Mouse (Mus musculus) embryonic facial prominence, embryonic 11.5 days (tissue): Measurements from ENCODE around the gene 1700088E04Rik. TPM values are rescaled to one million over a fixed set of nuclear protein-coding genes. Genes with fewer than 3 reads are reported as not detected.
A peak's percentile ranks its signal among the peaks of the same experiment; 100 is the strongest.

Source experiments
- ATAC-seq: fragments of 200-750 bp; cut with Nextera tagmentation; replicated peaks from 2 replicates; pipeline ENCODE4 v1.8.0; 2017; ENCODE audit warnings: low read depth; ENCODE audit not compliant: insufficient number of reproducible peaks, low FRiP score, low TSS enrichment
- DNase-seq: peaks from one replicate; pipeline ENCODE4 v3.0.0-alpha.2; 2015; ENCODE audit warnings: low spot score
- H3K27ac ChIP-seq: fragments of 300-500 bp; sonication (generic); replicated peaks from 2 replicates; pipeline ENCODE4 v1.5.1; 2014; ENCODE audit warnings: mild to moderate bottlenecking, low read depth, low read length, control low read depth
- H3K27me3 ChIP-seq: fragments of 300-500 bp; sonication (generic); 2 replicates; pipeline ENCODE4 v1.6.1; 2014; ENCODE audit warnings: mild to moderate bottlenecking, low read length, moderate library complexity, mixed read lengths; ENCODE audit not compliant: control insufficient read depth, insufficient read depth
- H3K36me3 ChIP-seq: fragments of 300-500 bp; sonication (generic); replicated peaks from 2 replicates; pipeline ENCODE4 v1.6.1; 2014; ENCODE audit warnings: low read depth, mild to moderate bottlenecking, low read length, moderate library complexity, mixed read lengths; ENCODE audit not compliant: control insufficient read depth, insufficient read depth
- H3K4me1 ChIP-seq: fragments of 300-500 bp; sonication (generic); 2 replicates; pipeline ENCODE4 v1.6.1; 2014; ENCODE audit warnings: low read length, mixed read lengths; ENCODE audit not compliant: control insufficient read depth, insufficient read depth
- H3K4me2 ChIP-seq: fragments of 300-500 bp; sonication (generic); 2 replicates; pipeline ENCODE4 v1.6.1; 2014; ENCODE audit warnings: low read depth, mild to moderate bottlenecking, control low read depth, low read length, moderate library complexity
- H3K4me3 ChIP-seq: fragments of 300-500 bp; sonication (generic); 2 replicates; pipeline ENCODE4 v1.5.1; 2014; ENCODE audit warnings: low read depth, low read length, control low read depth
- H3K9ac ChIP-seq: fragments of 300-500 bp; sonication (generic); replicated peaks from 2 replicates; pipeline ENCODE4 v1.6.1; 2014; ENCODE audit warnings: mild to moderate bottlenecking, control low read depth, low read length
- H3K9me3 ChIP-seq: fragments of 300-500 bp; sonication (generic); replicated peaks from 2 replicates; pipeline ENCODE4 v1.6.1; 2016; ENCODE audit warnings: mild to moderate bottlenecking, low read length, inconsistent platforms, mixed read lengths; ENCODE audit not compliant: control insufficient read depth
- WGBS: fragments of 180-500 bp; shearing (Covaris S2); extraction: QIAGEN DNeasy Blood & Tissue Kit; methylation state at CpG from one replicate; pipeline ENCODE4 v1.1.7; 2014; 5-methylcytosine and 5-hydroxymethylcytosine counted together
- polyA plus RNA-seq: library from polyadenylated mRNA; unstranded; fragments of >200 nt; fragmentation: Nextera tagmentation; extraction: Ambion mirVana; gene quantifications from 2 replicates; pipeline ENCODE4 v1.2.1, GENCODE M21; 2014

Gene 1700088E04Rik
- 6.8 and 7.9 TPM in 2 replicates for polyA plus RNA-seq

DNA sequence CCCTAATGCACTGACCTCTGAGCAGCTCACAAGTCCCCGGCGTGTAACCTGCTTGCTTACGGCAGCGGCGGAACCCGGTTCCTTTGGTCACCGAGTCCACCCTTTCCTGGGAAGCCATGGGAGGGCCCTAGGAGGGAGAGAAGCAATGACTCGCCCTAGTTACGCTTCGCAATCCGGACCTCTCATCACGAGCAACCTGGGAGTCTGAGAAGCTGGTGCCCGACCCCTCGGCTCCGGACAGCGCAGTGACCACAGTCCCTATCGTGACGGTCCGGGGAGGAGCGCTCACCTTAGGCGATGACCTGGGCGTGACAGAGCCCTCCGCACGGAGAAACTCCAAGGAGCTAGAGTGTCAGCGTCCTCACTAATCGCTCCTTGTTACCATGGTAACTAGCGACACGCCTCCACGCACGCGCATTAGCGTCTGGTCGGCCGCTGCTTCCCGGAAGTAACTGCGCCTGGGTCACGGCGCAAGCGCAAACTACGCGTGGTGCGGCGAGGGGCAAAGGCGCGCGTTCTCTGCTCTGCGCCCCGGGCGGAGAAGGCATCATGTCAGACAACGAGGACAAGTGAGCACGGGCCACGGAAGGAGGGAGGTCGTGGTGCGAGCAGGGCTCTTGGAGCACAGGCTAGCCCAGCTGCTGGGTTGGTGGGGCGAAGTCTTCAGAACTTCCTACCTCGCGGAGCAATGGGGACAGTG, at the start of gene 1700088E04Rik, which contains the start of gene Polr2f:
1700088E04Rik (minus strand) TSS at position 388 of the 700 bp plus-strand sequence.
Polr2f (plus strand) TSS at position 144 of the 700 bp plus-strand sequence.
- under 1% methylated on average over 57 of the region's 57 CpGs for WGBS
- DNase-seq: peak; percentile 98
- ATAC-seq: peak; percentile 84
- no peaks in the 10 kb centered on the region; the same call in 1 of the 2 replicates for H3K4me1 ChIP-seq
- H3K4me2 ChIP-seq: peak within 1 kb of the TSS; percentile 79
- H3K36me3 ChIP-seq: no peaks in the 10 kb centered on the region; the same call in 1 of the 2 replicates
- H3K9me3 ChIP-seq: no peaks in the 10 kb centered on the region
- peak within 1 kb of the TSS; percentile 87 for H3K4me3 ChIP-seq
- H3K9ac ChIP-seq: peak within 1 kb of the TSS; percentile 79
- H3K27ac ChIP-seq: no peak within 1 kb of the TSS
- H3K27me3 ChIP-seq: no peaks in the 10 kb centered on the region

DNA sequence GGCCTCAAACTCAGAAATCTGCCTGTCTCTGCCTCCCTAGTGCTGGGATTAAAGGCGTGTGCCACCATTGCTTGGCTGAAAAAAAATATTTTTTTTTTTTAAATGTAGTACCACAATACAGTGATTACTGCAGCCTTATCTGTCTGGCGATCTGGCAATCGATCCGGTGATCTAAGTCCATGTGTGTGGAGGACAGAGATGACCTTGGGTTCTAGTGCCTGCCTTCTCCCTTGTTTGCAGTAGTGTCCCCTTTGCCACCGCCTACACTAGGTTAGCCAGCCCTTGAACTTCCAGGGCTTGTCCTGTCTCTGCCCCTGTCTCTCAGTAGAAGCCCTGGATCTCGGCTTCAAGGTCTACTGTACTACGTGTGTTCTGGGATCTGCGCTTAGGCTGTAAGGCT, 46.8 kb upstream of the 1700088E04Rik start:
- WGBS: 92% methylated on average over 8 of the region's 8 CpGs
- Histone ChIP-seq H3K27me3 (no peaks in the 10 kb centered on the region), H3K36me3 (no peaks in the 10 kb centered on the region), H3K4me2 (no peak overlapping the region), H3K4me3 (no peak overlapping the region), H3K4me1 (no peaks in the 10 kb centered on the region), H3K27ac (no peak overlapping the region), H3K9ac (no peak overlapping the region), H3K9me3 (no peaks in the 10 kb centered on the region)
- no peak for DNase-seq
- ATAC-seq: no peak

DNA sequence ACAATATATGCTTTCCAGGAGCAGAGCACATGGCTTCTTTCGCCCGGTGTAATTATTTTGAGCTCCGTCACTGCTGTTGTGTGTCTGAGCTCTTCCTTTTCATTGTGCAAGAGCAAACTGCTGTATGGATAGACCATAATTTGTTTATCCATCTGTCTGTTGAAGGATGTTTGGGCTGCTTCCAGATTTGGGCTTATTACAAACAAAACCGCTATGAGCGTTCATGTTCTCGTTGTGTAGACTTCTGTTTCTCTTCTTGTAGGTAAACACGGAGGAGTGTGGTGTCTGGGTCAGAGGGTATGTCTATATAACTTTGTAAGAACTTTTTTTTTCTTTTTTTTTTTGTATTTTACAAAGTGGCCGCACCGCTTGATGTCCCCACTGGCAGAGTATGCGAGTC, 44.2 kb upstream of the 1700088E04Rik start:
- Histone ChIP-seq H3K9ac (no peak overlapping the region), H3K4me3 (no peak overlapping the region), H3K9me3 (no peaks in the 10 kb centered on the region), H3K27me3 (no peaks in the 10 kb centered on the region), H3K36me3 (no peaks in the 10 kb centered on the region), H3K4me1 (no peaks in the 10 kb centered on the region), H3K4me2 (no peak overlapping the region), H3K27ac (no peak overlapping the region)
- ATAC-seq (no peak), DNase-seq (no peak)
- 85% methylated on average over 10 of the region's 10 CpGs for WGBS

DNA sequence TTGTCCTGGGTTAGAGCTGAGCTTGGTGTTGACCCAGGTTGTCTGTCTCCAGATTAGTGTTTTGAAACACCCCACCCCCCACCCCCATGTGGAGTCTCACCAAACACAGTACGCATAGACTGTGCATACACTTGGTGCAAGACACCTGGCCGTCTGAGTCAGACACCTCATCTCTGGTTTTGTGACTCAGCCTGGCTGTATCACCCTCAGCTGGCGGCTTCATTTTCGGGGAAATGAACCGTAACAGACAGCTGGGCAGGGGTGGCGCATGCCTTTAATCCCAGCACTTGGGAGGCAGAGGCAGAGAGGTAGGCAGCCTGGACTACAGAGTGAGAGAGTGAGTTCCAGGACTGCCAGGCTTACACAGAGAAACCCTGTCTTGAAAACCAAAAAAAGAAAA, 35.9 kb upstream of the 1700088E04Rik start:
- Histone ChIP-seq H3K27me3 (no peaks in the 10 kb centered on the region), H3K9me3 (no peaks in the 10 kb centered on the region), H3K9ac (no peak overlapping the region), H3K4me1 (no peaks in the 10 kb centered on the region), H3K27ac (no peak overlapping the region), H3K36me3 (no peaks in the 10 kb centered on the region), H3K4me2 (no peak overlapping the region), H3K4me3 (no peak overlapping the region)
- DNase-seq (no peak), ATAC-seq (no peak)
- 39% methylated on average over 6 of the region's 6 CpGs for WGBS

DNA sequence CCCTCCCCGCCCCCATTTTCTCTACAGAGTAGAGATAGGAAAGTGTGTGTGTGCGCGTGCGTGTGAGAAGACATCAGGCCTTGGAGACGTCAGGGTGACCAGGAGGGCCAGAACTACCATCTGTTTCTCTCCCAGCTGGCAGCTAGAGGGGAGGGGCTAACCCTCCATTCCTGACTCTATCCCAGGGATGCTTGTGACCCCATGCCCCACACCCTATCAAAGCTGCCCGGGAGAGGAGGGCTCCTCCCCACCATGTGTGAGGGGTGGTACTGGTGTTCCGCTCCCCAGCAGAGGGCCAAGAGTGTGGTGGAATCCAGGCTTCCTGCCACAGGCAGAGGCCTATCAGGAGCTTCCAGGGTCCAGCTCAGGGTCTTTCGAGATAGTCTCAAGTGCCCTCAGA, 25.7 kb upstream of the 1700088E04Rik start:
- peaks cover 36% of the 10 kb centered on the region for H3K27me3 ChIP-seq
- no peak overlapping the region for H3K4me2 ChIP-seq
- H3K4me3 ChIP-seq: no peak overlapping the region
- H3K4me1 ChIP-seq: peaks cover 3% of the 10 kb centered on the region; the same call in 1 of the 2 replicates
- DNase-seq (peak; percentile 22), ATAC-seq (no peak; the same call in 1 of the 2 replicates)
- no peaks in the 10 kb centered on the region for H3K36me3 ChIP-seq
- no peak overlapping the region for H3K27ac ChIP-seq
- H3K9ac ChIP-seq: no peak overlapping the region; the same call in 1 of the 2 replicates
- WGBS: 43% methylated on average over 8 of the region's 8 CpGs
- no peaks in the 10 kb centered on the region for H3K9me3 ChIP-seq

DNA sequence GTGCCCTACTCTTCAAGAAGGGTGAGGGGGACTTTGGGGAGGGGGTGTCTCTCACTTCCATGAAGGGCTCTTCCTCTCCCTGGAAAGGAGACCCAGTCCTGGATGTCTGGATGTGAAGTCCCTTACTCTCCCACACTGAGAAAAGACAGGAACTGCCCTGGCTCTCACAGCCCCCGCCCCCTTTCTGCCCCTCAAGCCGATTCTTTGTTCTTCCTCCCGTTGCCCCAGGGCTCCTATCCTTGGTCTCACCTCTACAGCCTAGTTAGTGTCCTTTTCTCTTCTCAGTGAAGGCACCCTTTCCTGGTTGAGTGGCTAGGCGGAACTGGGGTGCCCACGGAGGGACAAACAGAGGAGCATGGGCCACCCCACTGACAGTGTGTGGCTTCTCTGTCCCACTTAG, 24.1 kb upstream of the 1700088E04Rik start, which contains the start of gene Sox10:
Sox10 (minus strand) TSS at position 101 of the 400 bp plus-strand sequence.
- H3K9ac ChIP-seq: peak within 1 kb of the TSS; percentile 40
- no peaks in the 10 kb centered on the region for H3K4me1 ChIP-seq
- no peaks in the 10 kb centered on the region for H3K36me3 ChIP-seq
- H3K4me3 ChIP-seq: peak within 1 kb of the TSS; percentile 21
- WGBS: 37% methylated on average over 5 of the region's 5 CpGs
- DNase-seq (no peak), ATAC-seq (no peak)
- H3K27ac ChIP-seq: 0 out of 2 replicates have a peak within 1 kb of the TSS, but pooled peaks have one; percentile 35
- H3K4me2 ChIP-seq: no peak within 1 kb of the TSS
- H3K27me3 ChIP-seq: peaks cover 36% of the 10 kb centered on the region
- no peaks in the 10 kb centered on the region for H3K9me3 ChIP-seq

DNA sequence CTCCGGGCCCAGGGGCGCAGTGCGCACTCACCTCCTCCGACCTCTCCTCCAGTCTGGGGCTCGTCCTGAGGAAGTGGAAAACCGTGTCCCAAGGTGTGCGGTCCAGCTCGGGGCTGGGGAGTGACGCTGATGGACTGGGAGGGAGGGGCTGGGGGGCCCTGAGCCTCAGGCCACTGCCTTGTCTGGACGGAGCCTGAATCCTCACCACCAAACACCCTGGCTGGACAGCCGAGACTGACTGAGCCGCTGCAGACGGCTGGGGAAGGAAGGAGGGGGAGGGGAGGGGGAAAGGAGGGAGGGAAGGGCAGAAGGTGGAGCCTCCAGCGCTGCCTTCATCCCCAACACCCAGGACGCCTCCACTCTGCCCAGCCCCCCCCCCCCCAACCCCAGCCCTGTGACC, 23.2 kb upstream of the 1700088E04Rik start:
- Histone ChIP-seq H3K4me1 (no peaks in the 10 kb centered on the region), H3K27ac (no peak overlapping the region), H3K27me3 (peaks cover 36% of the 10 kb centered on the region), H3K4me2 (no peak overlapping the region), H3K9ac (peak overlapping the region; percentile 33; the same call in 1 of the 2 replicates), H3K4me3 (peak overlapping the region; percentile 21), H3K36me3 (no peaks in the 10 kb centered on the region), H3K9me3 (no peaks in the 10 kb centered on the region)
- 3% methylated on average over 15 of the region's 15 CpGs for WGBS
- no peak; the same call in 1 of the 2 replicates for ATAC-seq
- no peak for DNase-seq

DNA sequence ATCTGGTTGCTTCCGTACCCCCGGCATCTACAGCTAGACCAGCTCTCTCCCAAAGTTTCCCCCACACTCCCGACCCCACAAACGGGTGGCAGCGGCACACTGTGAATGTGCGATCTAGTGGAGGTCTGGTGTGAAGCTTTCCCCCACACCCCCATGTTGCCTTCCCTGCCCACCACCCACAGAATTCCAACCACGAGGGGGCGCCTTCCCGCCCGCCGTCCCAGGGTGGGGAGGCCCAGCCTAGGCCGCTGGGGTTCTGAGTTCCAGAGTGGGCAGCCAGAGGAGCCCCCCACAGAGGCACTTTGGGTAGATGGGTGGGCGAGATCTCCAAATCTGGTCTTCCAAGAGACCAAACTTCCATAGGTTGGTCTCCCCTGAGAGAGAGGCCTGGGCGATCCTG, 21.8 kb upstream of the 1700088E04Rik start:
- no peak overlapping the region for H3K27ac ChIP-seq
- WGBS: 30% methylated on average over 14 of the region's 14 CpGs

More for the DNA sequence above, 21.8 kb upstream of the 1700088E04Rik start:
- Histone ChIP-seq H3K4me3 (peak overlapping the region; percentile 21), H3K9ac (peak overlapping the region; percentile 28; the same call in 1 of the 2 replicates), H3K9me3 (no peaks in the 10 kb centered on the region), H3K4me1 (no peaks in the 10 kb centered on the region), H3K4me2 (no peak overlapping the region), H3K27me3 (peaks cover 36% of the 10 kb centered on the region), H3K36me3 (no peaks in the 10 kb centered on the region)
- ATAC-seq: no peak
- DNase-seq: no peak
